Mouse (Mus musculus) myocyte (in vitro differentiated cells): Measurements from ENCODE around the gene Bet1l. TPM values are rescaled to one million over a fixed set of nuclear protein-coding genes. Genes with fewer than 3 reads are reported as not detected.

Experiments
- H3K27me3 ChIP-seq: one replicate; pipeline ENCODE4 v1.6.1; 2011; ENCODE audit not compliant: control insufficient read depth, insufficient read depth, insufficient read length
- H3K36me3 ChIP-seq: one replicate; pipeline ENCODE4 v1.6.1; 2011; ENCODE audit not compliant: control insufficient read depth, insufficient read depth
- H3K4me2 ChIP-seq: one replicate; pipeline ENCODE4 v1.6.1; 2011; ENCODE audit warnings: low read depth, control low read depth
- H3K4me3 ChIP-seq: one replicate; pipeline ENCODE4 v1.5.1; 2011; ENCODE audit warnings: mild to moderate bottlenecking, control low read depth, moderate library complexity
- H3K79me2 ChIP-seq: one replicate; pipeline ENCODE4 v1.6.1; 2011; ENCODE audit not compliant: control insufficient read depth, insufficient read depth
- H3ac ChIP-seq: one replicate; pipeline ENCODE4 v1.6.1; 2011; ENCODE audit not compliant: control insufficient read depth, insufficient read length
- CEBPB ChIP-seq: IDR thresholded peaks from 2 replicates; pipeline ENCODE4 v1.6.1; 2011; ENCODE audit warnings: mild to moderate bottlenecking, moderate library complexity; ENCODE audit not compliant: poor library complexity, insufficient read depth, severe bottlenecking
- E2F4 ChIP-seq: IDR thresholded peaks from one replicate; pipeline ENCODE4 v1.6.1; 2011; ENCODE audit warnings: mild to moderate bottlenecking, control low read depth, moderate library complexity; ENCODE audit not compliant: insufficient read depth
- MAX ChIP-seq: IDR thresholded peaks from one replicate; pipeline ENCODE4 v1.6.1; 2011; ENCODE audit warnings: low read depth, mild to moderate bottlenecking, control low read depth
- MYOD1 ChIP-seq, 3 experiments: IDR thresholded peaks; one replicate each; pipeline ENCODE4 v1.6.1; 2011; ENCODE audit warnings: control low read depth in 2 of 3, low read depth in 2 of 3, mild to moderate bottlenecking in 2 of 3, moderate library complexity in 1 of 3; ENCODE audit not compliant: insufficient read length in 2 of 3, control insufficient read depth in 1 of 3
- MYOG ChIP-seq, 3 experiments: IDR thresholded peaks; one replicate each; pipeline ENCODE4 v1.6.1; 2011; ENCODE audit warnings: control low read depth in 2 of 3, low read depth in 2 of 3, mild to moderate bottlenecking in 2 of 3; ENCODE audit not compliant: insufficient read length in 2 of 3, control insufficient read depth in 1 of 3, insufficient read depth in 1 of 3
- POLR2A ChIP-seq: IDR thresholded peaks from one replicate; pipeline ENCODE4 v1.6.1; 2011; ENCODE audit warnings: low read depth, mild to moderate bottlenecking, control low read depth, moderate library complexity; ENCODE audit not compliant: insufficient read length
- POLR2AphosphoS2 ChIP-seq: IDR thresholded peaks from one replicate; pipeline ENCODE4 v1.6.1; 2011; ENCODE audit warnings: low read depth, control low read depth; ENCODE audit not compliant: insufficient read length
- REST ChIP-seq: IDR thresholded peaks from one replicate; pipeline ENCODE4 v1.6.1; 2011; ENCODE audit warnings: mild to moderate bottlenecking, control low read depth, moderate library complexity; ENCODE audit not compliant: insufficient read depth, insufficient read length
- SRF ChIP-seq: IDR thresholded peaks from one replicate; pipeline ENCODE4 v1.6.1; 2011; ENCODE audit warnings: low read depth; ENCODE audit not compliant: control insufficient read depth, insufficient read length
- TCF12 ChIP-seq: IDR thresholded peaks from one replicate; pipeline ENCODE4 v1.6.1; 2011; ENCODE audit warnings: mild to moderate bottlenecking, control low read depth; ENCODE audit not compliant: poor library complexity, insufficient read depth, severe bottlenecking
- TCF3 ChIP-seq: IDR thresholded peaks from one replicate; pipeline ENCODE4 v1.6.1; 2011; ENCODE audit warnings: low read depth, control low read depth; ENCODE audit not compliant: insufficient read length
- USF1 ChIP-seq: IDR thresholded peaks from one replicate; pipeline ENCODE4 v1.6.1; 2011; ENCODE audit warnings: low read depth, mild to moderate bottlenecking, control low read depth, moderate library complexity
- polyA plus RNA-seq: library from polyadenylated mRNA; unstranded; fragments of >200 nt; fragmentation: generic; extraction: Trizol; gene quantifications from one replicate; pipeline ENCODE4 v1.2.1, GENCODE M21; 2012; ENCODE audit warnings: missing spikeins

Bet1l gene
- polyA plus RNA-seq, 1 experiment: 25.8 TPM

DNA sequence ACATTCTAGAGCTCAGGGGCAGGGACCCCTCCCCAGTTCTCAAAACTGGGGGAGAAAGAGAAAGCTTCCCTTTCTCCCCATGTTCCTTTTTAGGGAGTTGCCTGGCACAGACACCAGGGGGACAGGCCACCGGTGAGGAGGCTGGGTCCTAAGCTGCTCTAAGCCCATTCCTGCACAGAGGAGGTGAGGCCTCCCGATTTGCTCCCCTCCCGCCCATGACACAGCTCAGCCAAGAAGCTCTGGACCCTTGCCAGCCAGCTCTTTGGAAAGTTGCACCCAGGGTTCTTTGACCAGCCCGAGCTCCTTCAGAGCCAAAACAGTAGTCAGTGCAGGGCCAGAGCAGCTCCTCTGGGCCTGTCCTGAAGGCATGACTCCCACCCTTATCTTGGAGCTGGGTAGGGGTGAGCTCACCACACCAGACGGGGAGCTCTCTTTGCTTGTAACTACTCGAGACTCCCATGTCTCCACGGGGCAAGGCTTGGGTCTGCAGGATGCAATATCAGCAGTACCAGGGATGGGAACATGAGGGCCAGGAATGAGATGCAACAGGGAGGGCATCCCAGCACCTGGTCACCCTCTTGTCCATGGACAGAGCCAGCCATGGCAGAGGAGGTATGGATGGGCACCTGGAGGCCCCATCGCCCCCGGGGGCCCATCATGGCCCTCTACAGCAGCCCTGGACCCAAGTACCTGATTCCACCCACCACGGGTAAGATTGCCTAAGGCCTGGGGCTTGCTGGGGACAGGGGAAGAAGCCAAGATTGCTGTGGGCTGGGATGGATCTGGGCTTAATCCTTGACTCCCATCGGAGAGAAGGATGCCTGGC is 9.4 kb downstream of the Bet1l start, which contains the start of gene Odf3:
Odf3 (plus strand) TSS at position 51 of the 826 bp plus-strand sequence.
- peaks cover 2% of the 10 kb centered on the region for H3K79me2 ChIP-seq
- peaks cover 1% of the 10 kb centered on the region for H3K36me3 ChIP-seq
- no peak within 1 kb of the TSS for H3K4me2 ChIP-seq
- no peak for TF ChIP-seq CEBPB
- TF ChIP-seq SRF: no peak
- no peak for TF ChIP-seq TCF12
- no peak for TF ChIP-seq POLR2A
- TF ChIP-seq TCF3: no peak
- TF ChIP-seq MYOD1 (IDR thresholded peaks at IDR 0.05; ENCODE audit: control insufficient read depth in 1 of 3, insufficient read length in 2 of 3, low read depth in 2 of 3): no peak
- no peak within 1 kb of the TSS for H3ac ChIP-seq
- H3K27me3 ChIP-seq: peaks cover 12% of the 10 kb centered on the region
- no peak within 1 kb of the TSS for H3K4me3 ChIP-seq

DNA sequence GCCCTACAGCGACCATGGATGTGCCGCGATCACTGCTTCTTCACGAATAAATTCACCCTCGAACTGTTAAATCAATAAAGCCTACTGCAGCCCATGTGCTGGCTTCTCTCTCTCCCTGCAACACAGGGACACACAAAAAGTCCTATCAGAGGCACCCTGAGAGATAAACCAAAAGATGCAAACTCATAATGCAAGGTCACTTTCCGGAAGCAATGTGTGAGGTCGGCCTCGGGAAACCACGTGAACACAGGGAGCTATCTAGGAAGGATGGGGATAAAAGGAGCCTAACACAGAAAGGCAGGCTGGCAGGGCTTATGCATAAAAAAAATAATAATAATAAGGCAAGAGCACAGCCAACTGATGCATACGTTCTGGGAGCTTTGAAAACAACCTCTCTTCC is 10.7 kb downstream of the Bet1l start:
- no peaks in the 10 kb centered on the region for H3K79me2 ChIP-seq
- H3K36me3 ChIP-seq: no peaks in the 10 kb centered on the region
- H3K27me3 ChIP-seq: peaks cover 12% of the 10 kb centered on the region

DNA sequence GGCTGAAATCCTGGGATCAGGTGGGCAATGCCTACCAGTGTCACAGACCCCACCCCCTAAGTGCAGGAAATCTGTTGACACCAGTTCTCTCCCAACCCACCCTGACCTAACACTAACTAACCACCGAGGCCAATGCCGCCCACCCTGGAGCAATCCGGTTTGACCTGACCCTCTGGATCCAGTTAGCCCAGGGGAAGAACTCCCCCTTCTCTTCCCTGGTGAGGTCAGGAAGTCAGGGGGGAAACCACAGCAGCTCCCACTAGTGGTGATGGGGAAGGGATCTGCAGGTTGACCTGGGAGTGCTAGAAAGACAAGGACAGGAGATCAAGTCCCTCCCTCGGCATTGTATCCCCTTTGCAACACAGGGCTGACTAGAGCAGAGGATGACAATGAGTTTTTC is 11.7 kb downstream of the Bet1l start:
- Histone ChIP-seq H3ac (no peak overlapping the region), H3K4me2 (no peak overlapping the region), H3K27me3 (peaks cover 12% of the 10 kb centered on the region), H3K36me3 (no peaks in the 10 kb centered on the region), H3K4me3 (no peak overlapping the region), H3K79me2 (no peaks in the 10 kb centered on the region)
- TF ChIP-seq SRF: no peak
- TF ChIP-seq REST: no peak
- TF ChIP-seq MYOD1 (IDR thresholded peaks at IDR 0.05; ENCODE audit: control insufficient read depth in 1 of 3, insufficient read length in 2 of 3, low read depth in 2 of 3): no peak
- no peak for TF ChIP-seq E2F4
- TF ChIP-seq USF1: no peak
- TF ChIP-seq TCF3: no peak

More for the DNA sequence above, 10.7 kb downstream of the Bet1l start:
- H3K4me2 ChIP-seq: no peak overlapping the region
- no peak overlapping the region for H3K4me3 ChIP-seq
- H3ac ChIP-seq: no peak overlapping the region
- no peak for TF ChIP-seq POLR2AphosphoS2
- no peak for TF ChIP-seq E2F4
- TF ChIP-seq SRF: no peak
- no peak for TF ChIP-seq USF1
- no peak for TF ChIP-seq TCF12
- TF ChIP-seq REST: no peak
- no peak for TF ChIP-seq MYOD1 (IDR thresholded peaks at IDR 0.05; ENCODE audit: control insufficient read depth in 1 of 3, insufficient read length in 2 of 3, low read depth in 2 of 3)
- no peak for TF ChIP-seq TCF3
- no peak for TF ChIP-seq MYOG (IDR thresholded peaks at IDR 0.05; ENCODE audit: control insufficient read depth in 1 of 3, insufficient read depth in 1 of 3, insufficient read length in 2 of 3, low read depth in 2 of 3)
- TF ChIP-seq CEBPB: no peak
- no peak for TF ChIP-seq MAX
- no peak for TF ChIP-seq POLR2A

DNA sequence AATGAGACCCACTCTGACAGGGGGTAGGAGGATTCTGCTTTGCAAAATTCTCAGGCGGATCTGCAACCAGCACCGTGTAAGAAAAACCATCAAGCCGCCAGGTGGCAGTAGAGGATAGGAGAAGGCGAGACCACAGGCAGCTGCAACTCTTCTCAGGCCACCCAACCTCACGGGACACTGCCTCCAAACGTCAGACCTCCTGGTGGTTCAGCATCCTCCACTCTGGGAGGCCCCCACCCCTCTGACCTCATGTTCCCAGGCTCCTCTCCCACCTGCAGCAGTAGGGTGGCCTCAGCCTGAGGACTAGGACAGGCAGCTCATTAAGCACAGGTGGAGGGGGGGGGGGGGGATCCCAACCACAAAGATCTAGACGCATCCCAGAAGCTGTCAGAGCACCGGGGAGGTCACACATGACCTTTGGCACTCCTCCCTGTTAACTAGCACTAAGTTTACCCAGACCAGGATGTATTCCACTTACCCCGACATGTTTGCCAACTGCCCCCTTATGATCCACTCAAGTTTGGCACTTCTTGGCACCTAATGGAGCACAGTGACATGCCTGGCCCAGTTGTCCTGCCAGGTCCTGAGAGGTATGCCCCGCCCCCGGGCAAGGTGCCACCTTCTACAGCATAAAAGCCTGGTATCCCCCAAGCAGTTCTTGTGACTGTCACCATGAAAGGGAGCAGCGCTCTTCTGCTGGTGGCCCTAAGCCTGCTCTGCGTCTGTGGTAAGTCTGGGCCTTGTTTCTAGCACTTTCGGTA is 12.3 kb downstream of the Bet1l start, which contains the start of gene Scgb1c1:
Scgb1c1 (plus strand) TSS at position 643 of the 761 bp plus-strand sequence.
- no peak within 1 kb of the TSS for H3K4me3 ChIP-seq
- H3K79me2 ChIP-seq: no peaks in the 10 kb centered on the region
- no peak within 1 kb of the TSS for H3K4me2 ChIP-seq
- no peak within 1 kb of the TSS for H3ac ChIP-seq
- TF ChIP-seq MYOD1 (IDR thresholded peaks at IDR 0.05; ENCODE audit: control insufficient read depth in 1 of 3, insufficient read length in 2 of 3, low read depth in 2 of 3): peak; percentile 11 to 82 (median 57)
- TF ChIP-seq MYOG (IDR thresholded peaks at IDR 0.05; ENCODE audit: control insufficient read depth in 1 of 3, insufficient read depth in 1 of 3, insufficient read length in 2 of 3, low read depth in 2 of 3): peak; percentile 3 to 71 (median 25)
- no peak for TF ChIP-seq TCF3
- H3K36me3 ChIP-seq: no peaks in the 10 kb centered on the region
- peaks cover 12% of the 10 kb centered on the region for H3K27me3 ChIP-seq

DNA sequence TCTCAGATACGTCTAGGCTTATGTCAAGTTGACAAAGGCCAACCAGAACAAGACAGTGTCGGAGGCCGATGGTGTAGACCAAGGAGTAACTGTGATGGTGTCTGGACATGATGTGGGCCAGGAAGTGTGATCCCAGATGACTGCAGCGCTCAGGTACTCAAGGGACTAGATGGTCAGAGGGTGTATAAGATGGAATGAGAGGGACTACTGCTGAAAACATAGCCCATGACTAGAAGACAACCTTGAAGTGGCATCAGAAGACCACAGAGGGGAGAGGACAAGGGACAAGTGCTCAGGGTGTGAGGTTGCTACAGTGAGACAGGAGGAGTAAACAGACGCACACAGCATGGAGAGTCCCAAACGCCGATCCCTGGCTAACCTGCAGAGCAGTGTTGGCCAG is 13.6 kb downstream of the Bet1l start:
- no peaks in the 10 kb centered on the region for H3K36me3 ChIP-seq
- H3K79me2 ChIP-seq: no peaks in the 10 kb centered on the region
- H3K4me3 ChIP-seq: no peak overlapping the region
- TF ChIP-seq POLR2AphosphoS2 (no peak), TCF12 (no peak)
- peaks cover 12% of the 10 kb centered on the region for H3K27me3 ChIP-seq
- no peak overlapping the region for H3ac ChIP-seq
- H3K4me2 ChIP-seq: no peak overlapping the region
